Mouse (Mus musculus): ENCODE results near the gene Stk39. TPM values are rescaled to one million over a fixed set of nuclear protein-coding genes. Genes with fewer than 3 reads are reported as not detected.

The Stk39 gene
- total RNA-seq, 1 experiment: 5.0 TPM

GRCm38 (mm10) chr2:68160566-68160965 lies 311.5 kb downstream of the Stk39 start:
- Histone ChIP-seq H3K4me1 (ENCODE audit: control insufficient read depth in 2 of 2, insufficient read depth in 2 of 2, low read length in 2 of 2, poor library complexity in 1 of 2) (peaks cover 0 to 2% of the 10 kb centered on the region in 2 experiments; a peak in 1 of 4 replicates), H3K4me3 (ENCODE audit: insufficient read depth in 1 of 2, low read depth in 1 of 2, low read length in 2 of 2, poor library complexity in 1 of 2, severe bottlenecking in 1 of 2) (no peak overlapping the region), H3K9ac (ENCODE audit: insufficient read depth, low read depth, low read length, poor library complexity, severe bottlenecking) (no peak overlapping the region), H3K9me3 (ENCODE audit: control insufficient read depth, insufficient read depth, low read depth, low read length) (no peaks in the 10 kb centered on the region), H3K36me3 (ENCODE audit: control insufficient read depth, insufficient read depth, low read length, poor library complexity, severe bottlenecking) (no peaks in the 10 kb centered on the region), H3K27ac (ENCODE audit: insufficient read depth, low read depth, low read length, poor library complexity, severe bottlenecking) (no peak overlapping the region)
- in situ Hi-C loops (cut with MboI; ENCODE audit: low sequenced_read_pairs in 2 of 2, unreplicated experiment in 2 of 2): no loop called here
- DNase-seq (ENCODE audit: low read depth, low spot score): no peak
- no peak for TF ChIP-seq CHD2 (IDR thresholded peaks at IDR 0.05; ENCODE audit: low read depth, low read length)

Other genes starting within 250 kb of the Stk39 start
- gene 4933409G03Rik, start 110.1 kb upstream of the Stk39 start, total RNA-seq (2012; rRNA removed): not detected in 2 replicates
- gene 4932414N04Rik, start 184.2 kb upstream of the Stk39 start, total RNA-seq (2012; rRNA removed): not detected in 2 replicates

Measured in ES-E14 (cell line).